Mouse (Mus musculus) erythroblast, embryonic 14.5 days (primary cell): ENCODE measurements around the gene Bco2.

Source experiments
- GATA1 ChIP-seq: IDR thresholded peaks from 2 replicates; pipeline ENCODE4 v1.6.1; 2012; ENCODE audit warnings: low read length, inconsistent platforms, mixed read lengths
- TAL1 ChIP-seq: IDR thresholded peaks from 3 replicates; pipeline ENCODE4 v1.6.1; 2012; ENCODE audit warnings: low read length, inconsistent platforms, mixed read lengths

- TF ChIP-seq TAL1 (no peak), GATA1 (no peak)
Measured at GRCm38 (mm10) chr9:50592955-50593354, 38.0 kb upstream of the Bco2 start.
